In the genomic region with DNA sequence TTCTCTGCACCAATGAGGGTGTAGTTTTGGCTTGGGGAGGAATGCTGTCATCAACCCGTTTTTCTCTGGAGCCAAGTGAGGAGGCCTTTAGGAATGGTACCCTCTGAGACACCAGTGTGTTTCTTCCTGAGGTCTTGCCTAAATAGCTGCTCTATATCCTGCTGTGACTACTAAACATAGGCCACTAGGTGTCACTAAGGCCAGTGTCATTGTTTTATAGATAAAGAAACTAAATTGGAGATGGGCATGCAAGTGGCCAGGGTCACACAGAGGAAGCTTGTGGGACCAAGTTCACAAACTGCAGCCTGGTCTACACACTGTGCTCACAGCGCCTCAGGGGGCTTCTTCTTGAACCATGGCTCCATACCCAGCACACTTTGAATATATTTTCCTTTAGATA, we compare ENCODE assay signal across 11 mouse cellular contexts.
A peak's percentile ranks its signal among the peaks of the same experiment; 100 is the strongest.
DNase-seq lines count a peak whose midpoint lies in the region; ATAC-seq and TF ChIP-seq lines count a peak whose summit lies in the region.
"Had no signal": no experiment of that assay in that cellular context is flagged by ENCODE, and none has a peak within 500 bp of the region (broad histone marks: within the 10 kb centered on the region; RNA-seq: fewer than 3 reads in every experiment).

No protein-coding gene starts in this region.

- no peaks in the 10 kb centered on the region for H3K27me3 ChIP-seq in intestine, postnatal 0 days (replicated peaks; ENCODE audit: control insufficient read depth, insufficient read depth, low read length)
- H3K27me3 ChIP-seq in intestine, embryonic 16.5 days (replicated peaks; ENCODE audit: control insufficient read depth, insufficient read depth, low read length), result no peaks in the 10 kb centered on the region
- H3K27me3 ChIP-seq: embryonic facial prominence, embryonic 12.5 days; liver, embryonic 15.5 days had no signal

- 69% methylated on average over 2 of the region's 2 CpGs for WGBS in intestine, postnatal 0 days
- 55% methylated on average over 2 of the region's 2 CpGs for WGBS in intestine, embryonic 16.5 days

- H3K4me3 ChIP-seq in intestine, postnatal 0 days (ENCODE audit: low read depth, low read length), result no peak overlapping the region
- no peak overlapping the region for H3K4me3 ChIP-seq in intestine, embryonic 16.5 days (ENCODE audit: low read length)
- H3K4me3 ChIP-seq: embryonic facial prominence, embryonic 12.5 days; liver, embryonic 15.5 days had no signal

- peaks cover 14% of the 10 kb centered on the region; the same call in 1 of the 2 replicates for H3K36me3 ChIP-seq in intestine, postnatal 0 days (ENCODE audit: control insufficient read depth, insufficient read depth)
- 0 out of 2 replicates have a peak, but pooled peaks cover 3% of the 10 kb centered on the region for H3K36me3 ChIP-seq in intestine, embryonic 16.5 days (ENCODE audit: control insufficient read depth, insufficient read depth, low read length)
- H3K36me3 ChIP-seq: liver, embryonic 15.5 days had no signal

- no peaks in the 10 kb centered on the region for H3K9me3 ChIP-seq in intestine, postnatal 0 days (ENCODE audit: control insufficient read depth)
- H3K9me3 ChIP-seq in intestine, embryonic 16.5 days (ENCODE audit: control insufficient read depth, low read length), result no peaks in the 10 kb centered on the region
- H3K9me3 ChIP-seq: embryonic facial prominence, embryonic 12.5 days; liver, embryonic 15.5 days had no signal

- peak; percentile 66 for TF ChIP-seq CTCF in intestine, postnatal 0 days (IDR thresholded peaks at IDR 0.05; ENCODE audit: low read depth)

- no peak overlapping the region for H3K27ac ChIP-seq in intestine, postnatal 0 days (ENCODE audit: low read depth, low read length)
- no peak overlapping the region for H3K27ac ChIP-seq in intestine, embryonic 16.5 days (ENCODE audit: low read length)
- H3K27ac ChIP-seq: embryonic facial prominence, embryonic 12.5 days; liver, embryonic 15.5 days had no signal

- no peak overlapping the region for H3K4me2 ChIP-seq in intestine, postnatal 0 days (replicated peaks; ENCODE audit: low read depth)
- no peak overlapping the region for H3K4me2 ChIP-seq in intestine, embryonic 16.5 days (ENCODE audit: low read depth, low read length)
- H3K4me2 ChIP-seq: embryonic facial prominence, embryonic 12.5 days; liver, embryonic 15.5 days had no signal

- no peak for ATAC-seq in intestine, postnatal 0 days
- ATAC-seq in intestine, embryonic 16.5 days, result no peak
- no peak for ATAC-seq in granulocyte monocyte progenitor cell, adult 5-6 weeks (replicated peaks; ENCODE audit: poor library complexity, severe bottlenecking)

- H3K9ac ChIP-seq in intestine, postnatal 0 days (ENCODE audit: low read depth, low read length), result no peak overlapping the region
- no peak overlapping the region for H3K9ac ChIP-seq in intestine, embryonic 16.5 days (ENCODE audit: low read depth, low read length)
- H3K9ac ChIP-seq: embryonic facial prominence, embryonic 12.5 days; liver, embryonic 15.5 days had no signal

- peak; percentile 30 for DNase-seq in embryo, embryonic 11 days
- no peak for DNase-seq in embryo, embryonic 9.5 days (ENCODE audit: extremely low spot score)
- peak; percentile 19 for DNase-seq in A20 (ENCODE audit: low read depth, low spot score)
- peak; percentile 5 for DNase-seq in lung, postnatal 25 days (ENCODE audit: low spot score)
- no peak for DNase-seq in layer of hippocampus, adult 8-10 months (ENCODE audit: low spot score in 2 of 2)
- DNase-seq: kidney, postnatal 4 days had no signal

- no peaks in the 10 kb centered on the region for H3K4me1 ChIP-seq in intestine, postnatal 0 days (replicated peaks; ENCODE audit: control insufficient read depth, insufficient read depth, low read length)
- H3K4me1 ChIP-seq in intestine, embryonic 16.5 days (ENCODE audit: control insufficient read depth, insufficient read depth, low read length), result no peaks in the 10 kb centered on the region
- H3K4me1 ChIP-seq: embryonic facial prominence, embryonic 12.5 days; liver, embryonic 15.5 days had no signal

Comparison
In these comparisons a context has a peak if more than half of its experiments do, and no peak if none do; other contexts are left out.
1. DNase-seq: peak in embryo, embryonic 11 days (single experiment), A20 (single experiment) and lung, postnatal 25 days (single experiment); none in embryo, embryonic 9.5 days (single experiment) and layer of hippocampus, adult 8-10 months (0 of 2).